Mouse (Mus musculus) small intestine, adult 2 months (tissue): ENCODE data around the gene Jag2.

Experiments used
- CTCF ChIP-seq: fragments of 200-500 bp; IDR thresholded peaks from 2 replicates; pipeline ENCODE4 v1.5.1; 2012; ENCODE audit warnings: low read depth, mild to moderate bottlenecking, control low read depth, inconsistent platforms, low read length, moderate library complexity, mixed read lengths; ENCODE audit not compliant: insufficient replicate concordance, insufficient read length; ENCODE audit errors: extremely low read depth
- POLR2A ChIP-seq: fragments of 200-500 bp; IDR thresholded peaks from 2 replicates; pipeline ENCODE4 v1.6.1; 2012; ENCODE audit warnings: low read depth, mild to moderate bottlenecking, control low read depth, inconsistent platforms, low read length, moderate library complexity

DNA sequence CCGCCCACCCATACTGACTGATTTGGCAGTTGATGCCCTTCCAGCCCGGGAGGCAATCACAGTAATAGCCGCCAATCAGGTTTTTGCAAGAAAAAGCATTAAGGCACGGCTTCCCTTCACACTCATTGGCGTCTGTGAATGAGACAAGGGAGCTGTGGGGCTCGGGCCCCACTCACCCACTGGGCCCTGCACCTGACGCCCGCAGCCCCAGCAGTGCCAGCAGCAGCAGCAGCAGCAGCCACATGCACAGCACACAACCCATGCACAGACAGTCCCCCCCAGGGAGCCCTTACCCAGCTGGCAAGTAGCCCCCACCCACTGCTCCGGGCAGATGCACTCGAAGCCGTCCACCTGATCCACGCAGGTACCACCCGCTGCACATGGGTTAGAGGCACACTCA, 14.0 kb downstream of the Jag2 start:
- TF ChIP-seq POLR2A (no peak), CTCF (no peak)
